Mouse (Mus musculus) adrenal gland, postnatal 10 days (tissue): ENCODE data around the gene Ccdc188. TPM values are rescaled to one million over a fixed set of nuclear protein-coding genes. Genes with fewer than 3 reads are reported as not detected.
A peak's percentile ranks its signal among the peaks of the same experiment; 100 is the strongest.
"Not testable (repeated sequence)": the region's sequence is repeated elsewhere in the genome, so short reads cannot be mapped to it uniquely, and the experiment has no call there.

Experiments used
- DNase-seq: peaks from one replicate; pipeline ENCODE4 v3.0.0; 2021; ENCODE audit warnings: mixed read lengths
- long read RNA-seq, 2 experiments: library from polyadenylated mRNA; stranded (forward); transcript quantifications; one replicate each; pipeline ENCODE4 v2.0.0; 2021
- total RNA-seq, 2 experiments: library from RNA; stranded (reverse); gene quantifications; 2 replicates each; pipeline ENCODE4 v1.2.3; 2021

The Ccdc188 gene
- total RNA-seq, result not detected
- long read RNA-seq, experiment 1, result 0 reads
- long read RNA-seq, experiment 2, result 0 reads

- no peak for DNase-seq
Observed at GRCm38 (mm10) chr16:18217579-18217978, at the start of gene Ccdc188. Ccdc188 (plus strand) TSS chr16:18217879.

- DNase-seq, result no peak
Observed at GRCm38 (mm10) chr16:18169156-18169555, 48.5 kb upstream of the Ccdc188 start.

GRCm38 (mm10) chr16:18169776-18170175 is 47.9 kb upstream of the Ccdc188 start:
- no peak for DNase-seq

- peak; percentile 91 for DNase-seq
Observed at GRCm38 (mm10) chr16:18172266-18172855, 45.3 kb upstream of the Ccdc188 start.

GRCm38 (mm10) chr16:18173231-18173630 is 44.4 kb upstream of the Ccdc188 start:
- DNase-seq, result no peak

- DNase-seq, result no peak
Observed at GRCm38 (mm10) chr16:18173788-18174187, 43.9 kb upstream of the Ccdc188 start.

- DNase-seq, result peak; percentile 60
Observed at GRCm38 (mm10) chr16:18175817-18176541, 41.7 kb upstream of the Ccdc188 start.

- DNase-seq, result peak; percentile 37
Observed at GRCm38 (mm10) chr16:18176758-18177157, 40.9 kb upstream of the Ccdc188 start.

GRCm38 (mm10) chr16:18179591-18179990 is 38.1 kb upstream of the Ccdc188 start:
- DNase-seq, result no peak

GRCm38 (mm10) chr16:18181398-18181797 is 36.3 kb upstream of the Ccdc188 start:
- DNase-seq, result no peak

- DNase-seq, result no peak
Observed at GRCm38 (mm10) chr16:18182766-18183165, 34.9 kb upstream of the Ccdc188 start.

GRCm38 (mm10) chr16:18185715-18186449 is 31.8 kb upstream of the Ccdc188 start:
- DNase-seq, result no peak

- DNase-seq, result no peak
Observed at GRCm38 (mm10) chr16:18186798-18187197, 30.9 kb upstream of the Ccdc188 start.

- no peak for DNase-seq
Observed at GRCm38 (mm10) chr16:18187221-18187620, 30.5 kb upstream of the Ccdc188 start.

GRCm38 (mm10) chr16:18191006-18191405 is 26.7 kb upstream of the Ccdc188 start:
- no peak for DNase-seq

- peak; percentile 39 for DNase-seq
Observed at GRCm38 (mm10) chr16:18194208-18194985, 23.3 kb upstream of the Ccdc188 start.

- DNase-seq, result no peak
Observed at GRCm38 (mm10) chr16:18195068-18195467, 22.6 kb upstream of the Ccdc188 start.

- DNase-seq, result not testable (repeated sequence)
Observed at GRCm38 (mm10) chr16:18195561-18195960, 22.1 kb upstream of the Ccdc188 start.

GRCm38 (mm10) chr16:18197881-18198280 is 19.8 kb upstream of the Ccdc188 start:
- no peak for DNase-seq

GRCm38 (mm10) chr16:18198365-18199098 is 19.1 kb upstream of the Ccdc188 start:
- DNase-seq, result no peak

- no peak for DNase-seq
Observed at GRCm38 (mm10) chr16:18200062-18200461, 17.6 kb upstream of the Ccdc188 start.

GRCm38 (mm10) chr16:18201620-18202019 is 16.1 kb upstream of the Ccdc188 start:
- no peak for DNase-seq
